Mouse (Mus musculus) hindbrain, embryonic 11.5 days (tissue): ENCODE data around the gene Golga2. TPM values are rescaled to one million over a fixed set of nuclear protein-coding genes. Genes with fewer than 3 reads are reported as not detected.

Source experiments
- polyA plus RNA-seq: library from polyadenylated mRNA; unstranded; fragments of >200 nt; fragmentation: Nextera tagmentation; extraction: Ambion mirVana; gene quantifications from 2 replicates; pipeline ENCODE4 v1.2.1, GENCODE M21; 2014

The Golga2 gene
- polyA plus RNA-seq, 1 experiment from 2014 or later: 17.7 TPM

Other genes starting within 250 kb of the Golga2 start
- gene Fam78a, start 202.5 kb upstream of the Golga2 start, polyA plus RNA-seq: 0.91 and 1.3 TPM in 2 replicates
- 5.5 and 7.5 TPM in 2 replicates for gene Plpp7, start 191.9 kb upstream of the Golga2 start, polyA plus RNA-seq
- gene Prrc2b, start 136.3 kb upstream of the Golga2 start, polyA plus RNA-seq: 57.6 and 69.0 TPM in 2 replicates
- 23.8 and 26.8 TPM in 2 replicates for gene Pomt1, start 50.8 kb upstream of the Golga2 start, polyA plus RNA-seq
- gene Uck1, start 27.2 kb upstream of the Golga2 start, polyA plus RNA-seq: 56.0 and 64.1 TPM in 2 replicates
- gene Swi5, start 691 bp downstream of the Golga2 start, polyA plus RNA-seq: 185 and 378 TPM in 2 replicates
- 42.4 and 49.0 TPM in 2 replicates for gene Ciz1, start 64.9 kb downstream of the Golga2 start, polyA plus RNA-seq
- 17.4 and 22.6 TPM in 2 replicates for gene Dnm1, start 66.0 kb downstream of the Golga2 start, polyA plus RNA-seq
- gene 1110008P14Rik, start 94.6 kb downstream of the Golga2 start, polyA plus RNA-seq: 62.1 and 62.7 TPM in 2 replicates
- gene Lcn2, start 100.9 kb downstream of the Golga2 start, polyA plus RNA-seq: 0.19 TPM in 1 of 2 replicates, not detected in the other
- 30.2 and 30.8 TPM in 2 replicates for gene Ptges2, start 108.5 kb downstream of the Golga2 start, polyA plus RNA-seq
- 5.2 and 6.0 TPM in 2 replicates for gene Naif1, start 163.1 kb downstream of the Golga2 start, polyA plus RNA-seq
- 19.5 and 28.4 TPM in 2 replicates for gene Slc25a25, start 164.1 kb downstream of the Golga2 start, polyA plus RNA-seq
- gene Fam102a, start 247.9 kb downstream of the Golga2 start, polyA plus RNA-seq: 9.0 and 9.2 TPM in 2 replicates